Mouse (Mus musculus) heart, postnatal 0 days (tissue): ENCODE measurements at regions not wholly inside any gene's neighbourhood (a gene's known extent, or its start where the extent isn't known, plus 50 kb on each side); places are given as distances from the start of the nearest gene placed in this dataset.

ENCODE experiments used
- CTCF ChIP-seq: IDR thresholded peaks from 2 replicates; pipeline ENCODE4 v1.5.1; 2016; ENCODE audit warnings: antibody characterized with exemption, control low read depth, low read depth
- EP300 ChIP-seq: IDR thresholded peaks from 2 replicates; pipeline ENCODE4 v1.6.1; 2016; ENCODE audit warnings: antibody characterized with exemption, low read depth

DNA sequence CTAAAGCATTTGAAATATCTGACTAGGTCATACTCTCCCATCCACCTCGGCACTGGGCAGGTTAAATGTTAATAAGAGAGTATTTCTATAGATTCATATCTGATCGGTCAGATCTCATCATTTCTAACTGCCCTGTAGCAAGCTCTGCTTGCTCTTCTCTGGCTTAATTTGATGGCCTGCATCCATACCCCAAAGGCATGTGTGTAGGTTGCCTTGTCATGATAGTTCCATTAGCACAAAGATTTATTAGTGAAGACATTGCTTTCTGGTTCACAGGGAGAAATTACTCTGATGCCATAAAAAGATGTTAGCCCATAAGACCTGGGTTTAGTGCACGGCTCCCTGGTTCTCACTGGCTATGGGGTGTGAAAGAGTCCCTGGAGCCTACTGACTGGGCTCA is 232.3 kb downstream of the Lpin1 start:
- no peak for TF ChIP-seq CTCF
- no peak for TF ChIP-seq EP300
